ENCODE assay signal across 19 mouse cellular contexts in the genomic region with DNA sequence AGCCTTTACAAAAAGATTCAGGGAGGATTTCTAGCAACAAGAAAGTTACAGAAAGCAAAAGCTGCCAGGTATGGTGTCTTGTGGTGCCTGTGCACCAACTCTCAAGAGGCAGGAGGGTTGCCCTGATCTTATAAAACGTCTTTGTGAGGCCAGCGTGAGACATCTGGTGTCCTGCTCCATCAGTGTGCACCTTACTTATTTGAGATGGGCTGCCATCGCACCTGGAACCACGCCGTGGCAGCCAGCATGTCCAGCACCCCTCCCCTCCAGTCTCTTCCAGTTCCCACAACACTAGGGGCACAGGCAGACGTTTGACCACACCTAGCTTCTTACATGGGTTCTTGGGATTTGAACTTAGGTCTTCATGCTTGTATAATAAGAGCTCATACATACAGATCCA. TPM values are rescaled to one million over a fixed set of nuclear protein-coding genes. Genes with fewer than 3 reads are reported as not detected.
"Had no signal": no experiment of that assay in that cellular context is flagged by ENCODE, and none has a peak within 500 bp of the region (broad histone marks: within the 10 kb centered on the region; RNA-seq: fewer than 3 reads in every experiment).

No protein-coding gene starts in this region.

- H3K4me2 ChIP-seq: neural tube, embryonic 15.5 days; stomach, embryonic 15.5 days had no signal

- H3K27ac ChIP-seq: neural tube, embryonic 15.5 days; stomach, embryonic 15.5 days; stomach, postnatal 0 days had no signal

- H3K36me3 ChIP-seq: neural tube, embryonic 15.5 days; stomach, embryonic 15.5 days had no signal

- H3K4me1 ChIP-seq: neural tube, embryonic 15.5 days; stomach, embryonic 15.5 days had no signal

- H3K4me3 ChIP-seq: neural tube, embryonic 15.5 days; stomach, embryonic 15.5 days had no signal

- DNase-seq: retina, postnatal 1 day; right cerebral cortex, adult 18-20 months; right cerebral cortex, postnatal 14 days; right cerebral cortex, postnatal 25 days; right cerebral cortex, postnatal 4 days; spleen, adult 18-20 months; thymus, adult 18-20 months; thymus, adult 2 months; thymus, postnatal 14 days; thymus, postnatal 25 days; thymus, postnatal 36 days; thymus, postnatal 4 days had no signal

- H3K27me3 ChIP-seq: neural tube, embryonic 15.5 days; stomach, embryonic 15.5 days had no signal

- H3K9ac ChIP-seq: neural tube, embryonic 15.5 days; stomach, embryonic 15.5 days had no signal

- H3K9me3 ChIP-seq: neural tube, embryonic 15.5 days; stomach, embryonic 15.5 days had no signal

RNA-seq across cellular contexts. Expression of gene Kcnmb3, which starts 3.9 kb away (rescaled TPM):
- polyA plus RNA-seq: neural tube, embryonic 15.5 days; small intestine, adult 2 months; stomach, embryonic 14.5 days; stomach, embryonic 16.5 days; urinary bladder, adult 2 months had no signal
